Mouse (Mus musculus): ENCODE results near the gene Cmpk2. TPM values are rescaled to one million over a fixed set of nuclear protein-coding genes. Genes with fewer than 3 reads are reported as not detected.

The Cmpk2 gene
- polyA plus RNA-seq, 1 experiment from 2014 or later, result 3.5 TPM

Other genes with a start within 250 kb of the Cmpk2 start
- gene Rnf144a, start 54.0 kb upstream of the Cmpk2 start, polyA plus RNA-seq (2015; fragmentation: Nextera tagmentation; extraction: Ambion mirVana), result 11.2 and 11.3 TPM in 2 replicates
- gene Rsad2, start 12.8 kb upstream of the Cmpk2 start, polyA plus RNA-seq (2015; fragmentation: Nextera tagmentation; extraction: Ambion mirVana), result 1.2 and 2.0 TPM in 2 replicates

Data from heart, embryonic 13.5 days (tissue).